Mouse (Mus musculus): Measurements from ENCODE around the gene Tmtc1. TPM values are rescaled to one million over a fixed set of nuclear protein-coding genes. Genes with fewer than 3 reads are reported as not detected.
A peak's percentile ranks its signal among the peaks of the same experiment; 100 is the strongest.

Tmtc1 gene
- total RNA-seq, 2 experiments from 2014 or later, result 8.5 to 15.2 TPM

GRCm38 (mm10) chr6:148421577-148421976 is 22.6 kb downstream of the Tmtc1 start:
- DNase-seq, result no peak

DNA sequence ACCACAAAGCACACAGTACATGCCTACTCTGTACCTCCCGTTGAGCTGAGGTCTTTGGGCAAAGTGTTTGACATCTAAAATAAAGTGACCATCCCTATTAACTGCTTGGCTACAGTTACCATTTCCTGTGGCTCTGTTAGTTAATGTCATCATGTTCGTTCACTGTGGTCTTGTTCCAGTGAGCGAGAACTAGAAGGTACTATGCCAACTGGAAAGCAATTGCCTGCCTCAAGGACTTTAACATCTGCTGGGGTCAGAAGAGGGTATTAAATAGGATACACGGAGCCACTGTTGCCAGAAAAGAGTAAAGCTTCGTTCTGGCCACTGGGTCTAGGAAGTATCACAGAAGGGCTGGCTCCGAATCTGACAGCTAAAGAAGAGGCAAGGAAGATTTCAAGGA is 23.8 kb downstream of the Tmtc1 start:
- no peak for DNase-seq

DNA sequence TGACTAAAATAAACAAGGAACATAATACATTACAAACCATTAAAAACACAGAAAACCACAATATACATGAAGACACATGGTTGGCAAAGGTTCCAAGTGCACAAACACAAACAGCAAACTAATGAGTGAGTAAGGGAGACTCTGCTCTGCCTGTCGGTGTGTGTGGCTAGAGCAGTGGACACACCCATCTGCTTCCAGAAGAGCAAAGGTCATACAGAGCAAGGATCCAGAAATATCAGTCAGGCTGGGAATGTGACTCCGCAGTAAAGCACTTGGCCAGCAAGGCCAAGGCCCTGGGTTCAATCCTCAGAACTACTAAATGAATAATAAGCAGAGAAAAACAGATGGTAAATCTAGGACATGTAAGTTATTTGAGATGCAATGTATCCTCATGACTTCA is 27.6 kb downstream of the Tmtc1 start:
- no peak for DNase-seq

DNA sequence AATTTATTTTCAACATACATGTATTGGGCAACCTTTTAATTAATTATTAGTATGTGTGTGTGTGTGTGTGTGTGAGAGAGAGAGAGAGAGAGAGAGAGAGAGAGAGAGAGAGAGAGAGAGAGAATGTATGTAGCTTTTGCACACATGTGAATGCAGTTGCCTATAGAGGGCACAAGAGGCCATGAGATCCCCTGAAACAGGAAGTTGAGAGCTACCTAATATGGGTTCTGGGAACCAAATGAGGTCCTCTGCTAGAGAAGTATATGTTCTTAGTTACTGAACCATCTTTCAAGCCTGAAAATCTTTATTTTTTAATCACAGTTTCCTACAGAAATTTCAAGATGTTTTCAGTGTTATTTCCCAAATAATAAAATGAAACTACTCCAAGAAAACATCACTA is 30.6 kb downstream of the Tmtc1 start:
- DNase-seq, result no peak

DNA sequence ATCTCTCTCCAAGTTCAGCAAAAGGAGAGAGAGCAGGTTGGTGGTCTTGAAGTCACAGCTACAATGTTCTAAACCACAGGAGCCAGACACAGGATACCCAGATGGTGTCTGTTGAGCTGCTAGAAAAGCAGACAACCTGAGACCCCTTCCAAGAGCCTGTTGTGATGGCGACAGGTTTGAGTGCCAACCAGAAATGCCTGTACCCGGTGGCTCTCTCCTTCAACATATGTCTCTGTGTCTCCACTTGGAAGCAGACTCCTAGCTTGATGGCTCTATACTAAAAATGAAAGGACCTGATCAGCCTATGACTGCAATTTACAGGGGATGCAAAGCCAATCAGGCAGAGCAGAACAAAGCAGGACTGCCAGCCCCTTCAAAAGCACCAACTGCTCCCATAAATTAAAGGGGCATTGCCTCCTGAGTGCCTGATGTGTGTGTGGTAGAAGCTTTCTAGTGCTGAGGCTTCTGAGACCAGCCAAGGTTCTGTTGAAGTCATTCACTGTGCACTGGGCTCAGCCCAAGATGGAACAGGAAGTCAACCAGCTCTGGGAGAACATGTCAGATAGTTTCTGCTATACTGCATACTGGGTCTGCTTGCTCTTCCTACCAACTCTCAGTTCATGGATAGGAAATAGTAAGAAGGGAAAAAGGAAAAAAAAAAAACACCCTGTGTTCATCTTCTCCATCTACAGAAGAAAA is 37.2 kb downstream of the Tmtc1 start:
- DNase-seq, result no peak

- no peak for DNase-seq
Measured at GRCm38 (mm10) chr6:148405599-148405998, 38.6 kb downstream of the Tmtc1 start.

GRCm38 (mm10) chr6:148404500-148404899 is 39.7 kb downstream of the Tmtc1 start:
- DNase-seq, result no peak

GRCm38 (mm10) chr6:148403761-148404160 is 40.4 kb downstream of the Tmtc1 start:
- no peak for DNase-seq

DNA sequence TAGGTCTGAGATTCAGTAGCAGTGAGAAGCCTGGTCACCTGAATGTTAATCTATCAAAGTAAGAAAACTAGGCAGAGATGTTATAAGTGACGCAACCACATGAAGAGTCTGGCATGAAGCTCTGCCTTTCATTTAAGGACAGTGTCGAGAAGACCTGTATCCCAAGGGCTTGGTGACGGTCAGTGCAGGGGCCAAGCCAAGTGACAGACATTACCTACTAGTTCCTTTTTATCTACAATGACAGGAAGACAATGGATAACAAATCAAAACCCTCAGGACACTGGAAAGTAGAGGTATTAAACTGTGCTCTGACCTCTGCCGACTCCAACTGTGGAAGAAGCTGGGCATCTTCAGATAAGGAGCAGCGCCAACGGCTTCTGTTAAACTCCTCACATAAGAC is 43.2 kb downstream of the Tmtc1 start:
- DNase-seq, result no peak

GRCm38 (mm10) chr6:148399541-148399940 is 44.6 kb downstream of the Tmtc1 start:
- no peak for DNase-seq

GRCm38 (mm10) chr6:148398888-148399287 is 45.3 kb downstream of the Tmtc1 start:
- DNase-seq, result no peak

DNA sequence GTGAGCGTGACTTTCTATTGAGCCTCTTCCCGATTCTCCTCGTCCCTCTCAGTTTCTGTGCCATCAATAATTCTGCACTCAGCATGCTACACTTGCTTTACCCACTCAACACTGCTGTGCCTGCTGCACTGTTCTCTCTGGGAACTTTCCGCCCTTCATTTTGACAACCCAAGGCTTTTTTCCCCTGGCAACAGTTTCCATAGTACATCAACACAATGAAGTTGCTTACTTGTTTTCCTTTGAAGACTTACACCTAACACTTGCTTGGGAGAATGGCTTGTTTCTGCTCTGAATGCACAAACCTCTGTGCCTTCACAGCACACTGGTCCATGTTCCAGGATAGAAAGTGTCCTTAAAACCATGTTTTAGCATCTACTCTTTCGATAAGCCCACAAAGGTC is 46.9 kb downstream of the Tmtc1 start:
- peak; percentile 33 for DNase-seq

- no peak for DNase-seq
Measured at GRCm38 (mm10) chr6:148395272-148395671, 48.9 kb downstream of the Tmtc1 start.

DNA sequence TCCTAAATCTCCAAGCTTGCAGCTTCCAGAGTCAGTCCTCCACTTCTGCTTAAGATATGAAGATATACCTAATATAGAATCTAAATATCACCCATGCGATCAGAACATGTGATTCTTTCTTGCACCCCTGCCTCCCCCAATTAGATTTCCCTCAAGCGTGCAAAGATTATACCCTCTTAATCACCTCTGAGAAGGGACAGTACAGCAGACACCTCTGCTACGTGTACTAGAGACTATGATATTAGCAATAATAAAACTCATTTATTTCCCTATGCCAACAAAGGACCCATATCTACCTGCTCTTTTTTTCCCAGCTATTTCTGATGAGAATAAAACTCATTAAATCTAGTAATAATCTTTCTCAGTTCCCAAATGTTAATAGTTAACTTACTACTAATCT is 49.9 kb downstream of the Tmtc1 start:
- DNase-seq, result no peak

GRCm38 (mm10) chr6:148392147-148392546 is 52.0 kb downstream of the Tmtc1 start:
- DNase-seq, result no peak

- DNase-seq, result no peak
Measured at GRCm38 (mm10) chr6:148391286-148391685, 52.9 kb downstream of the Tmtc1 start.

- no peak for DNase-seq
Measured at GRCm38 (mm10) chr6:148390630-148391276, 53.4 kb downstream of the Tmtc1 start.

GRCm38 (mm10) chr6:148387990-148388389 is 56.2 kb downstream of the Tmtc1 start:
- no peak for DNase-seq

GRCm38 (mm10) chr6:148384111-148384895 is 59.9 kb downstream of the Tmtc1 start:
- peak; percentile 72 for DNase-seq

- peak; percentile 57 for DNase-seq
Measured at GRCm38 (mm10) chr6:148381163-148381782, 62.9 kb downstream of the Tmtc1 start.

- DNase-seq, result no peak
Measured at GRCm38 (mm10) chr6:148375618-148376209, 68.5 kb downstream of the Tmtc1 start.

GRCm38 (mm10) chr6:148375015-148375414 is 69.2 kb downstream of the Tmtc1 start:
- DNase-seq, result no peak
